Mouse (Mus musculus): ENCODE measurements around the gene Cand2. TPM values are rescaled to one million over a fixed set of nuclear protein-coding genes. Genes with fewer than 3 reads are reported as not detected.
A peak's percentile ranks its signal among the peaks of the same experiment; 100 is the strongest.

The Cand2 gene
- total and polyA plus RNA-seq, 3 experiments: 3.6 to 17.1 (median 7.8) TPM

DNA sequence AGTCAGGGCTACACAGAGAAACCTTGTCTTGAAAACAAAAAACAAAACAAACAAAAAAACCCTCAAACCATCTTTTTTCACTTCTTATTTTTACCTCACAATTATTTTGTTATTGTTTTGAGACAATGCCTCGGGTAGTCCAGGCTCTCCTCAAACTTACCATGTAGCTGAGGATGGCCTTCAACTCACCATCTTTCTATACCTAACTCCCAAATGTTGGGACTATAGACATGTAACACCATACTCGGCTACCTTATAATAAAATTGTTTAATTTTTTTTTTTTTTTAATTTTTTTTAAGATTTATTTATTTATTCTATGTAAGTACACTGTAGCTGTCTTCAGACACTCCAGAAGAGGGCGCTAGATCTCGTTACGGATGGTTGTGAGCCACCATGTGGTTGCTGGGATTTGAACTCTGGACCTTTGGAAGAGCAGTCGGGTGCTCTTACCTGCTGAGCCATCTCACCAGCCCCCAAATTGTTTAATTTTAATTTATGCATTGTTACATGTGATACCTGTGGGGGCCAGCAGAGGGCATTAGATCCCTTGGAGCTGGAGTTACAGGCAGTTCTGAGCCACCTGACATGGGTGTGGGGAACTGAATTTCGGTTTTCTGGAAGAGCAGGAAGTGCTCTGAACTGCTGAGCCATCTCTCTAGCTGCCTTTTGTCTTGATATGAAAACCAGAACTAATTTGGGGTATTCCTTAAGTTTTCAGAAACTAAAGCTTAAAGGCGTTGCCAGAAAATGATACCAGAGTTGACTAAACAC is 72.5 kb downstream of the Cand2 start:
- peak; percentile 82 for DNase-seq (ENCODE audit: extremely low read depth)
- H3K27ac ChIP-seq (ENCODE audit: insufficient read depth, low read depth): no peak overlapping the region
- in situ Hi-C loops (cut with MboI; ENCODE audit: low pct_ligation_motif_present, low pct_unique_long_range_greater_than_20kb, low sequenced_read_pairs) (loop anchor here (5.0 to 10.0 kb wide), 2 partner anchors 160 to 288 kb away; no protein-coding TSS in a partner anchor), dilution Hi-C loops (cut with MboI; ENCODE audit: extremely low pct_ligation_motif_present, extremely low pct_unique_long_range_greater_than_20kb, low sequenced_read_pairs) (no loop called here)
- peak overlapping the region; percentile 61; the same call in 1 of the 2 replicates for H3K9ac ChIP-seq (ENCODE audit: insufficient read depth, low read depth)
- peak overlapping the region; percentile 52 for H3K4me2 ChIP-seq (ENCODE audit: insufficient read depth, low read depth, poor library complexity, severe bottlenecking)
- no peaks in the 10 kb centered on the region for H3K9me3 ChIP-seq (replicated peaks; ENCODE audit: low read length)
- H3K79me2 ChIP-seq (replicated peaks; ENCODE audit: control insufficient read depth, extremely low read depth, insufficient read depth, poor library complexity, severe bottlenecking): peaks cover 10% of the 10 kb centered on the region; the same call in 1 of the 2 replicates
- H3K27me3 ChIP-seq (replicated peaks): no peaks in the 10 kb centered on the region
- H3K4me1 ChIP-seq (ENCODE audit: control insufficient read depth in 1 of 2, insufficient read depth in 2 of 2): peaks cover 2 to 42% of the 10 kb centered on the region in 2 experiments; a peak in 2 of 4 replicates
- no peak overlapping the region for H3K4me3 ChIP-seq (replicated peaks in 1 of 3; ENCODE audit: low read depth in 2 of 3, low read length in 2 of 3, poor library complexity in 1 of 3)
- H3K36me3 ChIP-seq (replicated peaks in 1 of 2; ENCODE audit: control insufficient read depth in 1 of 2, insufficient read depth in 1 of 2, low read length in 1 of 2): peaks cover 27 to 48% of the 10 kb centered on the region in 2 experiments
- TF ChIP-seq IRF4 (IDR thresholded peaks at IDR 0.05; ENCODE audit: low read depth, low read length) (0 out of 2 replicates have a peak, but pooled peaks have one; percentile 21), GABPA (IDR thresholded peaks at IDR 0.05; ENCODE audit: insufficient replicate concordance, low read depth, low read length) (no peak), BHLHE40 (IDR thresholded peaks at IDR 0.05; ENCODE audit: low read depth, low read length) (0 out of 2 replicates have a peak, but pooled peaks have one; percentile 8), TCF12 (IDR thresholded peaks at IDR 0.05; ENCODE audit: low read depth, low read length) (no peak), MAZ (IDR thresholded peaks at IDR 0.05; ENCODE audit: low read depth, low read length) (no peak), ELF1 (IDR thresholded peaks at IDR 0.05; ENCODE audit: low read depth, low read length) (peak; percentile 71), E2F4 (IDR thresholded peaks at IDR 0.05; ENCODE audit: insufficient replicate concordance, low read depth, low read length) (no peak), HCFC1 (IDR thresholded peaks at IDR 0.05; ENCODE audit: low read depth, low read length) (0 out of 2 replicates have a peak, but pooled peaks have one; percentile 14), MEF2A (IDR thresholded peaks at IDR 0.05; ENCODE audit: borderline replicate concordance, low read depth, low read length) (no peak), PAX5 (IDR thresholded peaks at IDR 0.05; ENCODE audit: low read length) (no peak), MYC (IDR thresholded peaks at IDR 0.05; ENCODE audit: low read depth, low read length) (peak; percentile 60; the same call in 1 of the 2 replicates), MXI1 (IDR thresholded peaks at IDR 0.05; ENCODE audit: low read depth, low read length) (peak; percentile 49; the same call in 1 of the 2 replicates), MAX (IDR thresholded peaks at IDR 0.05; ENCODE audit: low read length) (peak; percentile 47; the same call in 1 of the 2 replicates), RCOR1 (conservative IDR thresholded peaks at IDR 0.05; ENCODE audit: low read depth, low read length) (0 out of 2 replicates have a peak, but pooled peaks have one; percentile 35), POLR2A (IDR thresholded peaks at IDR 0.05; ENCODE audit: low read depth, low read length) (no peak), JUN (IDR thresholded peaks at IDR 0.05; ENCODE audit: insufficient read depth, low read depth, low read length) (no peak), ZMIZ1 (IDR thresholded peaks at IDR 0.05; ENCODE audit: low read depth, low read length) (no peak), MAFK (IDR thresholded peaks at IDR 0.05; ENCODE audit: insufficient replicate concordance, low read length) (0 out of 2 replicates have a peak, but pooled peaks have one; percentile 21), ZC3H11A (IDR thresholded peaks at IDR 0.05; ENCODE audit: low read depth, low read length) (no peak), CTCF (conservative IDR thresholded peaks at IDR 0.05 in 1 of 2, IDR thresholded peaks at IDR 0.05 in 1 of 2; ENCODE audit: low read depth in 2 of 2, low read length in 2 of 2) (peak; percentile 28 to 76; a peak in 3 of 4 replicates), NRF1 (IDR thresholded peaks at IDR 0.05; ENCODE audit: low read depth, low read length) (no peak), ZNF384 (IDR thresholded peaks at IDR 0.05; ENCODE audit: low read depth, low read length) (0 out of 2 replicates have a peak, but pooled peaks have one; percentile 52), EP300 (IDR thresholded peaks at IDR 0.05; ENCODE audit: low read length) (no peak), NELFE (IDR thresholded peaks at IDR 0.05; ENCODE audit: low read depth, low read length) (no peak), SMC3 (IDR thresholded peaks at IDR 0.05; ENCODE audit: low read depth, low read length) (peak; percentile 70), ETS1 (conservative IDR thresholded peaks at IDR 0.05; ENCODE audit: low read depth, low read length) (no peak; the same call in 1 of the 2 replicates), USF1 (IDR thresholded peaks at IDR 0.05; ENCODE audit: low read depth, low read length) (peak; percentile 38), CHD2 (IDR thresholded peaks at IDR 0.05; ENCODE audit: low read length) (peak; percentile 36; the same call in 1 of the 2 replicates), UBTF (IDR thresholded peaks at IDR 0.05; ENCODE audit: low read depth, low read length) (no peak), ZKSCAN1 (IDR thresholded peaks at IDR 0.05; ENCODE audit: borderline replicate concordance, low read depth, low read length) (no peak), CHD1 (IDR thresholded peaks at IDR 0.05; ENCODE audit: low read depth, low read length) (no peak), KAT2A (IDR thresholded peaks at IDR 0.05; ENCODE audit: insufficient replicate concordance, low read length) (no peak), JUND (conservative IDR thresholded peaks at IDR 0.05; ENCODE audit: low read depth, low read length) (0 out of 2 replicates have a peak, but pooled peaks have one; percentile 9), USF2 (conservative IDR thresholded peaks at IDR 0.05; ENCODE audit: low read depth, low read length) (no peak), TBP (conservative IDR thresholded peaks at IDR 0.05; ENCODE audit: low read depth, low read length) (peak; percentile 93), SIN3A (IDR thresholded peaks at IDR 0.05; ENCODE audit: low read length) (peak; percentile 53; the same call in 1 of the 2 replicates), POLR2AphosphoS2 (IDR thresholded peaks at IDR 0.05; ENCODE audit: low read depth, low read length) (no peak)

Data from CH12.LX (cell line).